17 mouse cellular contexts compared by ENCODE assay signal in genomic region chr6:90567486-90567885, GRCm38 (mm10). TPM values are rescaled to one million over a fixed set of nuclear protein-coding genes. Genes with fewer than 3 reads are reported as not detected.
DNase-seq lines count a peak whose midpoint lies in the region; ATAC-seq lines count a peak whose summit lies in the region.
"Had no signal": no experiment of that assay in that cellular context is flagged by ENCODE, and none has a peak within 500 bp of the region (broad histone marks: within the 10 kb centered on the region; RNA-seq: fewer than 3 reads in every experiment).

No protein-coding gene starts in this region.

- no peak overlapping the region for H3K9ac ChIP-seq in midbrain, embryonic 11.5 days (ENCODE audit: low read length)
- H3K9ac ChIP-seq in midbrain, embryonic 15.5 days, result no peak overlapping the region
- H3K9ac ChIP-seq: heart, embryonic 13.5 days; hindbrain, embryonic 15.5 days had no signal

- no peak overlapping the region for H3K4me3 ChIP-seq in midbrain, embryonic 11.5 days (ENCODE audit: low read depth, low read length)
- no peak overlapping the region for H3K4me3 ChIP-seq in midbrain, embryonic 15.5 days
- H3K4me3 ChIP-seq: embryonic facial prominence, embryonic 10.5 days; heart, embryonic 13.5 days; hindbrain, embryonic 15.5 days had no signal

- H3K9me3 ChIP-seq in midbrain, embryonic 11.5 days (ENCODE audit: control insufficient read depth, low read length), result no peaks in the 10 kb centered on the region
- H3K9me3 ChIP-seq in midbrain, embryonic 15.5 days, result no peaks in the 10 kb centered on the region
- H3K9me3 ChIP-seq: embryonic facial prominence, embryonic 10.5 days; heart, embryonic 13.5 days; hindbrain, embryonic 15.5 days had no signal

- H3K36me3 ChIP-seq in midbrain, embryonic 11.5 days (ENCODE audit: control insufficient read depth, insufficient read depth, low read length), result no peaks in the 10 kb centered on the region
- H3K36me3 ChIP-seq in midbrain, embryonic 15.5 days (replicated peaks), result no peaks in the 10 kb centered on the region
- H3K36me3 ChIP-seq: embryonic facial prominence, embryonic 10.5 days; heart, embryonic 13.5 days; hindbrain, embryonic 15.5 days had no signal

- no peaks in the 10 kb centered on the region for H3K27me3 ChIP-seq in midbrain, embryonic 11.5 days (ENCODE audit: control insufficient read depth, insufficient read depth, low read length)
- no peaks in the 10 kb centered on the region for H3K27me3 ChIP-seq in midbrain, embryonic 15.5 days (replicated peaks)
- H3K27me3 ChIP-seq: hindbrain, embryonic 15.5 days had no signal

- 91% methylated on average over 3 of the region's 3 CpGs for WGBS in midbrain, embryonic 11.5 days
- 91% methylated on average over 3 of the region's 3 CpGs for WGBS in midbrain, embryonic 15.5 days

- no peaks in the 10 kb centered on the region for H3K4me1 ChIP-seq in midbrain, embryonic 11.5 days (ENCODE audit: control insufficient read depth, insufficient read depth, low read length)
- H3K4me1 ChIP-seq in midbrain, embryonic 15.5 days, result peaks cover 5% of the 10 kb centered on the region; the same call in 1 of the 2 replicates
- H3K4me1 ChIP-seq: embryonic facial prominence, embryonic 10.5 days had no signal

- ATAC-seq in midbrain, embryonic 11.5 days (ENCODE audit: low FRiP score), result no peak
- ATAC-seq in midbrain, embryonic 15.5 days (replicated peaks), result no peak
- ATAC-seq in frontal cortex, adult (ENCODE audit: low TSS enrichment), result no peak
- ATAC-seq: forebrain, embryonic 14.5 days; inflammation-experienced regulatory T-cells, adult 6 months; intestine, postnatal 0 days had no signal

- DNase-seq in heart, adult 11 months, result peak; percentile 80
- DNase-seq in heart, adult 9 months (ENCODE audit: low spot score in 2 of 2), result no peak
- DNase-seq in midbrain, embryonic 11.5 days (ENCODE audit: low spot score, missing footprints), result peak; percentile 21
- DNase-seq in adrenal gland, postnatal 14 days, result peak; percentile 73
- no peak for DNase-seq in neural tube, embryonic 10.5 days (ENCODE audit: extremely low spot score, low spot score)
- DNase-seq: cerebellum, adult 2 months; cerebellum, postnatal 10 days; gastrocnemius, postnatal 10 days; heart, postnatal 36 days had no signal

- no peak overlapping the region for H3K4me2 ChIP-seq in midbrain, embryonic 11.5 days
- H3K4me2 ChIP-seq in midbrain, embryonic 15.5 days, result no peak overlapping the region
- H3K4me2 ChIP-seq: heart, embryonic 13.5 days; hindbrain, embryonic 15.5 days had no signal

- H3K27ac ChIP-seq in midbrain, embryonic 11.5 days (ENCODE audit: low read depth, low read length), result no peak overlapping the region
- H3K27ac ChIP-seq in midbrain, embryonic 15.5 days, result no peak overlapping the region
- H3K27ac ChIP-seq: embryonic facial prominence, embryonic 10.5 days; heart, embryonic 13.5 days; hindbrain, embryonic 15.5 days had no signal

RNA-seq across cellular contexts. Expression of gene Slc41a3, which starts 37.0 kb away (rescaled TPM):
- 2.7 and 3.0 TPM in 2 replicates for polyA plus RNA-seq in midbrain, embryonic 11.5 days (2014; fragmentation: Nextera tagmentation; extraction: Ambion mirVana)
- polyA plus RNA-seq in midbrain, embryonic 15.5 days (2015; fragmentation: Nextera tagmentation; extraction: Ambion mirVana), result 5.8 and 6.3 TPM in 2 replicates
- 21.4 and 25.2 TPM in 2 replicates for total RNA-seq in adrenal gland, postnatal 14 days (2021)

Comparison
In these comparisons a context has a peak if more than half of its experiments do, and no peak if none do; other contexts are left out.
1. DNase-seq: peak in heart, adult 11 months (single experiment), midbrain, embryonic 11.5 days (single experiment) and adrenal gland, postnatal 14 days (single experiment); none in heart, adult 9 months (0 of 2) and neural tube, embryonic 10.5 days (single experiment).